Mouse (Mus musculus) forebrain, embryonic 14.5 days (tissue): ENCODE data around the gene Gins2. TPM values are rescaled to one million over a fixed set of nuclear protein-coding genes. Genes with fewer than 3 reads are reported as not detected.

Experiments
- ATAC-seq: fragments of 200-750 bp; cut with Nextera tagmentation; 2 replicates; pipeline ENCODE4 v1.8.0; 2017; ENCODE audit warnings: mild to moderate bottlenecking, moderate library complexity
- DNase-seq: peaks from one replicate; pipeline ENCODE4 v3.0.0-alpha.2; 2015; ENCODE audit warnings: low spot score
- H3K27ac ChIP-seq: fragments of 300-500 bp; sonication (generic); 2 replicates; pipeline ENCODE4 v1.5.1; 2014; ENCODE audit warnings: low read depth, mild to moderate bottlenecking, control low read depth, low read length, moderate library complexity
- H3K27me3 ChIP-seq: fragments of 300-500 bp; sonication (generic); replicated peaks from 2 replicates; pipeline ENCODE4 v1.6.1; 2014; ENCODE audit warnings: low read length, control low read depth, mixed read lengths; ENCODE audit not compliant: control insufficient read depth, insufficient read depth
- H3K36me3 ChIP-seq: fragments of 300-500 bp; sonication (generic); 2 replicates; pipeline ENCODE4 v1.6.1; 2014; ENCODE audit warnings: low read length, control low read depth; ENCODE audit not compliant: control insufficient read depth, insufficient read depth
- H3K4me1 ChIP-seq: fragments of 300-500 bp; sonication (generic); 2 replicates; pipeline ENCODE4 v1.6.1; 2014; ENCODE audit warnings: antibody characterized with exemption, low read length, control low read depth; ENCODE audit not compliant: control insufficient read depth, insufficient read depth
- H3K4me2 ChIP-seq: fragments of 300-500 bp; sonication (generic); 2 replicates; pipeline ENCODE4 v1.6.1; 2014; ENCODE audit warnings: mild to moderate bottlenecking, control low read depth, low read length
- H3K4me3 ChIP-seq: fragments of 300-500 bp; sonication (generic); 2 replicates; pipeline ENCODE4 v1.5.1; 2014; ENCODE audit warnings: low read depth, low read length, control low read depth
- H3K9ac ChIP-seq: fragments of 300-500 bp; sonication (generic); 2 replicates; pipeline ENCODE4 v1.6.1; 2014; ENCODE audit warnings: mild to moderate bottlenecking, low read length, control low read depth, moderate library complexity
- H3K9me3 ChIP-seq: fragments of 300-500 bp; sonication (generic); replicated peaks from 2 replicates; pipeline ENCODE4 v1.6.1; 2016; ENCODE audit warnings: low read length, control low read depth, mixed read lengths; ENCODE audit not compliant: control insufficient read depth
- WGBS: fragments of 180-500 bp; shearing (Covaris S2); extraction: QIAGEN DNeasy Blood & Tissue Kit; methylation state at CpG from one replicate; pipeline ENCODE4 v1.1.7; 2014; 5-methylcytosine and 5-hydroxymethylcytosine counted together
- polyA plus RNA-seq: library from polyadenylated mRNA; unstranded; fragments of >200 nt; fragmentation: Nextera tagmentation; extraction: Ambion mirVana; gene quantifications from 2 replicates; pipeline ENCODE4 v1.2.1, GENCODE M21; 2014

Gins2 gene
- polyA plus RNA-seq, 1 experiment from 2014 or later: 44.1 TPM

DNA sequence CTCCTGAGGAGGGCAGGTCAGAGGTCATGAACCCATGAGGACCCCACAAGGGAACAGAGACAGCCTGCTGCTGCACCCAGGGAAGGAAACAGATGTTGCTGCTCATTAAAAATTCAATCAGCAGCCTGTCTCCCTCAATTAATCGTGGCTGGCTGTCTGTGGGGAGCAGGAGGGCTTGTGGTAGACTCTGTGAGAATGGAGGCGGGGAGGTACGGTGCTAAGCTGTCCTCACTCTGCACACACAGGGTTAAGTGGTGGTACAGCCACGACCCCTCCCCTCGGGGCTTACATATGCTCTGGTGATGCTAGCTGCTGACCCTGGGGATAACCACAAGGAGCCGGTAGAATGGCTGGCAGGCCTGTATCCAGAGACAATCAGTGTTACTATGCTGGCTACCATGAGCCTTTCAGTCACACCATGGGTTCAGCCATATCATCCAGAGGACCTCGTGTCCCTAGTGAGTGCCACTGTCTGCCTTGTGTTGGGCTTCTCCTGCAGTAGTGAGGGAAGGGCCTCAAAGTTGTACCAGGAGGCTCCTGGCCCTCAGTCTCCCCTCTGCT lies 23.9 kb downstream of the Gins2 start:
- H3K4me1 ChIP-seq: peaks cover 66% of the 10 kb centered on the region
- no peak overlapping the region for H3K4me3 ChIP-seq
- no peaks in the 10 kb centered on the region for H3K27me3 ChIP-seq
- ATAC-seq: peak; percentile 22
- H3K9me3 ChIP-seq: no peaks in the 10 kb centered on the region
- DNase-seq: peak; percentile 67
- H3K4me2 ChIP-seq: no peak overlapping the region
- 9% methylated on average over 7 of the region's 7 CpGs for WGBS
- peaks cover 56% of the 10 kb centered on the region for H3K36me3 ChIP-seq
- H3K27ac ChIP-seq: peak overlapping the region; percentile 76
- peak overlapping the region; percentile 29; the same call in 1 of the 2 replicates for H3K9ac ChIP-seq

DNA sequence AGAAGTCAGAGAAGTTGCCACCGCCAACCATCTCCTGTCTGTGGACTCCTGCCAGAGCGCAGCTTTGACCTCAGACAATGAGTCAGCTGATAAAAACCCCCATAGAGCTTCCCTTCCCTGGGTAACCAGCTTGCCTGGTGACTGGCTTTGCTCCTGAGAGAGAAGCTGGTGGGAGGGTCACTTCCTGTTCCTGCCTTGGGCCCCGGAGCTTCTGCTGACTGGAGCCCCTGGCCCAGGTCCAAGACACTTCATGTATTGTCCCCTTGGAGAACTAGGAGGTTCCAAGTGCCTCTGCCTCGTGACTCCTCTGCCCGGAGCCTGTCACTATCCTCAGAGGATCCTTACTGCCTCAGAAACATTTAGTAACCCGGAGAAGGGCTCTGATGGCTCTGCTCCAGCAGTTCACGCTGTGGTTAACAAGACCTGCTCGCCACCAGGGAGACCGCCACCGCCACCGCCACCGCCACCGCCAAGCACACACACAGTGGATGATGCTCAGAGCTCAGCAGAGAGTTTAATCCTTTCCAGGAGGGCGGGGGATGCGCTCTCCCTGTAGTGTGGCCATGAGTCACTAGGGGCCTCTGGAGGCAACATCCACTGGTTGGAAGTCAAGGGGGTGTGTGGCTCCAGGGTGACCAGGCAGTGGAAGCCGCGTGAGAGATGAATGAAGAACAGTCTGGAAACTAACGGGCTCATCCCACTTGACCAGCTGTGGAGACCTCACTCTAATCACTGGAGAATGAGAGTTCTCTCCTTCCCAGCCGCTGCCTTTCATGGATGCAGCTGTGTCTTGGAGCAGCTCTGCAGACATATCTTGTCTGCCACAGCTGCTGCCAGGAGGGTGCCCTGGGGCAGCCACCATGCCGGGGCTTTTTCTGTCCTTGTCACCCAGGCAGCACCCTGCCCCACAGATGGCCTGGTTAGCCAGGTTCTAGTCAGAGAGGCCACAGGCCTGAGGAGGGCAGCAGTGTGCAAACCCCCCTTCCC lies 25.0 kb downstream of the Gins2 start:
- Histone ChIP-seq H3K4me3 (no peak overlapping the region), H3K9ac (peak overlapping the region; percentile 32; the same call in 1 of the 2 replicates), H3K9me3 (no peaks in the 10 kb centered on the region), H3K4me2 (peak overlapping the region; percentile 14; the same call in 1 of the 2 replicates), H3K27me3 (no peaks in the 10 kb centered on the region), H3K27ac (peak overlapping the region; percentile 86), H3K36me3 (peaks cover 45% of the 10 kb centered on the region), H3K4me1 (peaks cover 76% of the 10 kb centered on the region)
- peak; percentile 72 for DNase-seq
- ATAC-seq: peak; percentile 13; the same call in 1 of the 2 replicates
- WGBS: 14% methylated on average over 20 of the region's 20 CpGs

DNA sequence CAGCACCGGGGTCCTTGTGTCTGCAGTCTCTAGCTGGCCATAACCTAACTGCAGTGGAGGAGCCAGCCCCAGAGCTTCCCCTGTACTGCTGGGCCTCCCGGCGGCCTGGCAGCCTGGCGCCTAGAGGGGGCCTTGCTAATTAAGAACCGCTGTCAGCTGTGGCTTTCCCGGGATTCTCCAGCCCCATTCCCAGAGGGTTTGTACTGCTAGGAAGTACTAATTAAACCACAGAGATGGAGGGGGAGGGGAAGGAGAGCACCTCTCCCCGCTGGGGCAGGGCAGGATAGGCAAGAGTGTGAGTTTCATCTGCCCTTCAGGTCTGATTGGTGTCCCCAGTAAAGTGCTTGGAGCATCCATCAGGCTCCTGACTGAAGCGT lies 25.8 kb downstream of the Gins2 start:
- ATAC-seq: peak; percentile 27

DNA sequence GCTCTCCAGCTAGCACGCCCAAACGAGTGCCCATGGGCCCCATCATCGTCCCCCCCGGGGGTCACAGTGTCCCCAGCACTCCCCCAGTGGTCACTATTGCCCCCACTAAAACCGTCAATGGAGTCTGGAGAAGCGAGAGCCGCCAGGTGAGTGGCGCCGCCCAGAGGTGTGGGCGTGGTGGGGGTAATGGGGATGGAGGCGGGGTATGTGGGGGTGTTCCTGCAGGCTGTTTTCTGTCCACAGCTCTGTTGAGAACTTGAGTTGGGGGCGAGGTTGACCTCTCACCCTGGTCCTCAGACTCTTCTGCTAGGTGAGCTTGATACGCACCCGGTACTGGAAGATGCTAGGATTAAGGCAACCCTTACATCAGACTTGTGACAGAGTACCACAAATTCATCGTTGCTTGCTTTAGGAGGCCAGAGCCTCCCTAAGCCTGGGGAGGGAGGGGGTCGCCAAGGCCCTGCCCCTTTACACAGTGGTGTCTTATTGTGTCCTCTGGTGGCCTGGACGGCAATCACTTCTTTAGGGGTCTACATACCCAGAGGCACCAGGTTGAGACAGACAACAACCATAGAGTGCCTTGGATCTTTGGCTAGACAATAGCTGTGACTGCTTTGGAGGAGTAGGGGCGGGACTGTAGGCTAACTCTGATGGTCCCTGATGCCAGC lies 26.3 kb downstream of the Gins2 start:
- H3K9ac ChIP-seq: peak overlapping the region; percentile 32; the same call in 1 of the 2 replicates
- H3K4me3 ChIP-seq: no peak overlapping the region
- H3K4me1 ChIP-seq: peaks cover 90% of the 10 kb centered on the region
- DNase-seq (no peak), ATAC-seq (no peak)
- no peak overlapping the region for H3K4me2 ChIP-seq
- H3K27ac ChIP-seq: peak overlapping the region; percentile 86
- peaks cover 34% of the 10 kb centered on the region for H3K36me3 ChIP-seq
- no peaks in the 10 kb centered on the region for H3K27me3 ChIP-seq
- WGBS: 68% methylated on average over 18 of the region's 18 CpGs
- H3K9me3 ChIP-seq: no peaks in the 10 kb centered on the region

More for the DNA sequence above, 25.8 kb downstream of the Gins2 start:
- Histone ChIP-seq H3K9ac (peak overlapping the region; percentile 32; the same call in 1 of the 2 replicates), H3K4me1 (peaks cover 84% of the 10 kb centered on the region), H3K4me3 (no peak overlapping the region), H3K36me3 (peaks cover 39% of the 10 kb centered on the region), H3K4me2 (peak overlapping the region; percentile 14; the same call in 1 of the 2 replicates), H3K27me3 (no peaks in the 10 kb centered on the region), H3K27ac (peak overlapping the region; percentile 86), H3K9me3 (no peaks in the 10 kb centered on the region)
- peak; percentile 86 for DNase-seq
- WGBS: 4% methylated on average over 8 of the region's 8 CpGs

DNA sequence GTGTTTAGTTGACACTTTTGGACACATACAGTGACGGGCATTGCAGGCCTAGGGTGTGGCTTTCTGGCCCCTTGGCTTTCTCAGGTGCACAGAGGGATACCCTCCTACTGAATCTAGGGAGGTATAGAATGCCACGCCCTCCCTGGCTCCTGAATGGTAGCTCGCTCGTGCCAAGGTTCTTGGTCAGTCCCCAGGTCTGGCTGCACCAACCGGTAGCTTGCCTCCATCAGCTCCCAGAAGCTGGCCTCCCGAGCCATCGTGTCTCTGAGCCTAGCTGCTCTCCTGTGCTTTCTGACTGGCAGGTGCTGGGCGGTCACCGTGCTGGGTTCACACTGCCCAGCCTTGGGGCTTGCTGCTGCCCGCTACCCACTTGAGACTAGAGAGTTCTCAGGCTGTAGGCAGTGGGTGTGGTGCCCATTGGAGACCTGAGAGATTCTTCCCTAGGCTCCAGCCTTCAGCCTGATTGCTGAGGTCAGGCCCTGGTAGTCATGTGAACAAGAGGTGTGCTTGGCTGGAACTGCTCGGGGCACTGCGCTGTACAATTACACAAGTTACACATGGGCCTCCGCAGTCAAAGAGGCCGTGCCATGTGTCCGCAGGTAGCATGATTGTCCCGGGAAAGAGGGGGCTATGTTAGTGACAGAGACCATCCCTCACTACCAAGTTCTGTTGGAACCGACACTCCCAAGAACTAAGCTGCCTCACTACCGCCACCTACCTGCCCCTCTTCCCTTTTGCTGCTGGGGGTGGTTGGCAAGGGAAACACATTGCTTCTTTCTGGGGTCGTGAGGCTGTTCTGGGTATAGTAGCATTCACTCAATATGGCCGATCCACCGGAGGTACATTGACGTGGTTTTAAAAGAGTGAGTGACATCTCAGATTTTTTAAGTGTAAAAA lies 27.3 kb downstream of the Gins2 start:
- H3K4me2 ChIP-seq: no peak overlapping the region
- ATAC-seq (no peak), DNase-seq (no peak)
- H3K9me3 ChIP-seq: no peaks in the 10 kb centered on the region
- H3K27ac ChIP-seq: peak overlapping the region; percentile 86
- no peak overlapping the region for H3K4me3 ChIP-seq
- 80% methylated on average over 22 of the region's 22 CpGs for WGBS
- no peak overlapping the region for H3K9ac ChIP-seq
- peaks cover 24% of the 10 kb centered on the region for H3K36me3 ChIP-seq
- H3K4me1 ChIP-seq: peaks cover 97% of the 10 kb centered on the region
- no peaks in the 10 kb centered on the region for H3K27me3 ChIP-seq

DNA sequence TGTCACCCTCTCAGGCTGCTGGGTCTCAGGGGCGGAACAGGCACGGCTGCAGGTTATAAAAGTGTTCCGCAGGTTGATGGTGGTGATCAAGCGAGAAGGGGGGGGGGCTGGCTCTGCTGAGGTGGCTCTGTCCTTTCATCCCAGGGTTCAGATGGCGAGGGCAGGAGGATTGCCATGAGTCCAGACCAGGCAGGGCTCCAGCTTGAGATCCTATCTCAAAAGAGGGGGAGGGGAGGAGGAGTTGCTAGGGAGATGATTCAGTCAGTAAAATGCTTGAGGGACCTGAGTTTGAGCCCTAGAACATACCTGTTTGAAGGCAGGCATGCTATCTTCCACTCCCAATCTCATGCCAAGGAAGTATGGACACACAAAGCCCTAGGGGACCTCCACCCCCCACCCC lies 28.6 kb downstream of the Gins2 start:
- 61% methylated on average over 5 of the region's 5 CpGs for WGBS
- Histone ChIP-seq H3K27me3 (no peaks in the 10 kb centered on the region), H3K4me2 (0 out of 2 replicates have a peak overlapping the region, but pooled peaks have one; percentile 28), H3K4me3 (no peak overlapping the region), H3K4me1 (peaks cover 99% of the 10 kb centered on the region), H3K36me3 (peaks cover 18% of the 10 kb centered on the region), H3K9ac (peak overlapping the region; percentile 33; the same call in 1 of the 2 replicates), H3K9me3 (no peaks in the 10 kb centered on the region), H3K27ac (peak overlapping the region; percentile 86; the same call in 1 of the 2 replicates)
- DNase-seq: no peak
- no peak for ATAC-seq

DNA sequence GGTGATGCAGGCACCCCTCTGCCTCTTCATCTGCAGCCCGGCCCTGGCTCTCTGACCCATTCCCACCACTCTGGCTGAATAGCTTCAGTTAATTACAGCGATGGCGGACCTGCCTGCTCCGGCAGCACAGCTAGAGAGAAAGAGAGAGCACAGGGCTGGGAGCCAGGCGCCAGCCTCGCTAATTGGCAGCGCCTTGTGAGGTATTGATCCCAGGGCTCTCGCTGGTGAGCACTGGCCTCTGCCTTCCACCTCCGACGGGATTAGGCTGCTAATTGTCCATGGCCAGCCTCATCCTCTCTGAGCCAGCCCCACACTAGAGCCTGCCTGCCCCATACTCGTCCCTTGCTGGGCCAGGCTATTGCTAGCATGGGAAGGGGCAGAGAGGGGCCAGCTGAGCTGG lies 29.4 kb downstream of the Gins2 start:
- H3K36me3 ChIP-seq: peaks cover 19% of the 10 kb centered on the region
- no peaks in the 10 kb centered on the region for H3K9me3 ChIP-seq
- DNase-seq (peak; percentile 90), ATAC-seq (peak; percentile 57)
- WGBS: 3% methylated on average over 11 of the region's 11 CpGs
- no peaks in the 10 kb centered on the region for H3K27me3 ChIP-seq
- peak overlapping the region; percentile 33; the same call in 1 of the 2 replicates for H3K9ac ChIP-seq
- H3K27ac ChIP-seq: peak overlapping the region; percentile 86
- H3K4me1 ChIP-seq: peaks cover 93% of the 10 kb centered on the region
- H3K4me3 ChIP-seq: no peak overlapping the region
- H3K4me2 ChIP-seq: peak overlapping the region; percentile 28

DNA sequence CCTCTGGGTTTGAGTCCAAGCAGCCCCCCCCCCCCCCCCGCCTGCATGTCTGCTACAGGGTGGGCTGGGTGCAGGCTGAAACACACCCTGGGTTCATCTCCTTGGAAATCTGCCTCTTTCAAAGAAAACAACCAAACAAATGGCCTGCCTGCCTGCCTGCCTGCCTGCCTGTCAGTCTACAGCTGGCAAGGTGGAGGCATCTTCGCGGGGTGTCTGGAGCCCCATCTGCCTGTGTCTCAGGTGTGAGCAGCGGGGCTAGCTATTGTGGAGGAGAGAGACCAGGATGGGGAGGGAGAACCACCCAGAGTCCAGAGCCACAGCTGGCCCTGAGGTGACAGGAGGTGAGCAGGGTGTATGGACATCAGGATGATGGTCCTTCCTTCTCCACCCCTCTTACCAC lies 30.9 kb downstream of the Gins2 start:
- Histone ChIP-seq H3K4me1 (peaks cover 82% of the 10 kb centered on the region), H3K9ac (no peak overlapping the region), H3K27ac (peak overlapping the region; percentile 86), H3K36me3 (peaks cover 23% of the 10 kb centered on the region), H3K4me2 (no peak overlapping the region), H3K27me3 (no peaks in the 10 kb centered on the region), H3K4me3 (no peak overlapping the region), H3K9me3 (no peaks in the 10 kb centered on the region)
- 55% methylated on average over 4 of the region's 4 CpGs for WGBS
- ATAC-seq (no peak), DNase-seq (no peak)
